Mouse (Mus musculus) frontal cortex, adult 2 months (tissue): ENCODE measurements at regions not wholly inside any gene's neighbourhood (a gene's known extent, or its start where the extent isn't known, plus 50 kb on each side); places are given as distances from the start of the nearest gene placed in this dataset.
A peak's percentile ranks its signal among the peaks of the same experiment; 100 is the strongest.

Source experiments
- DNase-seq, 2 experiments: peaks; one replicate each; pipeline ENCODE4 v3.0.0; 2022; ENCODE audit warnings: low spot score in 1 of 2; ENCODE audit errors: extremely low spot score in 1 of 2

DNA sequence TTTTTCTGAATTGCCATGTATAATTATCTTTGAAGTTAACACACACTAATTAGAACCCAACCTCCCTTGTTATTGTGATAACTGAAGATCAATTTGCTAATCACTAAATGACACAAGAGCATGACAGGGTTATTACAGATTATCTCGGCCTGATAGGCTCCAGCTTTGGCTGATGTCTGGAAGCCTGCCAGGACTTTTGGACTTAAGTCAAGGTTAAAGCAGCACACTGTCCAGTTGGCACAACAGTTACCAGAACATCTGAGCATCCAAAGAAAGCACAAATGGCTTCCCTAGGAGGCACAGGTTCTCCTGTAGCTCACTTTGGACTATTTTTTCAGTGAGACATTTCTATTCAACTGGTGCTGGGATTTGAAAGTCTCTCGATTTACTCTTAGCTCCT is 475.0 kb upstream of the A730009L09Rik start:
- peak in 1 of 2 experiments; percentile 3 for DNase-seq

DNA sequence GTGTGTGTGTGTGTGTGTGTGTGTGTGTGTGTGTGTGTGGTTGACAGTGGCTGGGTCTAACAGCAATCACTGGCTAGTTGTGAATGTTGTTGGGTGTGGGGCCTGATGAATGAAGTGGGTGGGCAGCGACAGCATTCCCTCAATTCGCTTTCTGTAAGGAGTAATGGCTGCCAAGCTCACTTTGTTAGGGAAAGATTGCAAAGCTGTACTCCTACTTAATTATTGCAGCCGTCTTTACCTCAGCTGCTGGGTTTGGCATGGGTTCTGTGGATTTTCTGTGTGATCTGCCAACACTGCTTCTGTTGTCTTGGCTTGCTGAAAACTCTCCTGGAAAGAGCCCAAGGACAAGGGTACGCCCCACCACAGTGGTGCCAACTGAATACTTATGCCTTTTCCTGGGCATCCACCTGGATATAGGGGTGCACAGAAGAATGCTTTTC is 472.9 kb upstream of the A730009L09Rik start:
- DNase-seq: peak; percentile 22 to 68

DNA sequence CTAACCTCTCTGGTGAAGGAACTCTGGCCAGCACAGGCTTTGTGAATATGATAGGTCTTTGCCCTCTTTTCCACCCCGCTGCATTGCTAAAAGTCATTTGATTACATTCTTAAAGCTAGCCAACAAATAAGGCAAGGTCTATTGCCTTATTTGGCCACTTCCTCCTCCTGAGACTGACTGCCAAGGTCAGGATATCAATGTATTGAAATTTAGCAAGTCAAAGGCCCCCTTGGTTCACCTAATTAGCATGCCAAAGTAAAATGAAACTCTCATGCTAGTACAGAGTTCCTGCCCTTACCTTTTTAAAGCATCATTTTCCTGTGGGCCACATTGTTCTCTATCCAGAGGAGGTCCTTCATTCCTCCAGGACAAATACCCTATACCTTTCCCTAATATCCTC is 469.6 kb upstream of the A730009L09Rik start:
- no peak for DNase-seq
